33 mouse cellular contexts compared by ENCODE assay signal in the genomic region with DNA sequence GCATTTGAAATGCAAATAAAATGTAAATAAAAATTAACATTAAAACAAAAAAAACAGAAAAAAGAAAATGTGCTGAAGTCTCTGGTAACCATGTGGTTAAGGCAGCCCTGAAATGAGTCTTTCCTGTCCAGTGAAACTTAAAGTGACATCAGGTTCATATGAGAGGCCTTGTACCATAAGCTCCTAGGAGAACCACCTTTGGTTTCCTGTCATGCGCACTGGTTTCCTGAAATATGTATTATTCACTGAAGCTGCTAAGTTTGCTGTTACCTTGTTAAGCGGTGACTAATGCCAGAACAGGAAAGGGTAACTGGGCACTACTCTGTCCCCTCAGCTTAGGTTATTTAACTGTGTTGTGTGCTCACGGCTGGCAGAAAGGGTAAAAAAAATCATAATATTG. TPM values are rescaled to one million over a fixed set of nuclear protein-coding genes. Genes with fewer than 3 reads are reported as not detected.
"Had no signal": no experiment of that assay in that cellular context is flagged by ENCODE, and none has a peak within 500 bp of the region (broad histone marks: within the 10 kb centered on the region; RNA-seq: fewer than 3 reads in every experiment).

No protein-coding gene starts in this region.

- H3K4me2 ChIP-seq: limb, embryonic 12.5 days; limb, embryonic 13.5 days; limb, embryonic 15.5 days; liver, embryonic 11.5 days; liver, embryonic 13.5 days; liver, embryonic 15.5 days; lung, embryonic 14.5 days; lung, embryonic 15.5 days; midbrain, embryonic 11.5 days; midbrain, embryonic 12.5 days; midbrain, embryonic 13.5 days; midbrain, embryonic 15.5 days; neural tube, embryonic 12.5 days had no signal

- H3K36me3 ChIP-seq: limb, embryonic 10.5 days; limb, embryonic 12.5 days; limb, embryonic 13.5 days; limb, embryonic 15.5 days; liver, embryonic 13.5 days; liver, embryonic 15.5 days; lung, embryonic 15.5 days; midbrain, embryonic 10.5 days; midbrain, embryonic 12.5 days; midbrain, embryonic 13.5 days; midbrain, embryonic 15.5 days; neural tube, embryonic 12.5 days had no signal

- H3K9ac ChIP-seq: limb, embryonic 12.5 days; limb, embryonic 13.5 days; limb, embryonic 15.5 days; liver, embryonic 13.5 days; liver, embryonic 14.5 days; liver, embryonic 15.5 days; liver, postnatal 0 days; lung, embryonic 14.5 days; lung, embryonic 15.5 days; midbrain, embryonic 12.5 days; midbrain, embryonic 13.5 days; midbrain, embryonic 15.5 days; neural tube, embryonic 12.5 days had no signal

- H3K4me1 ChIP-seq: limb, embryonic 10.5 days; limb, embryonic 12.5 days; limb, embryonic 13.5 days; limb, embryonic 15.5 days; liver, embryonic 13.5 days; liver, embryonic 15.5 days; lung, embryonic 15.5 days; megakaryocyte, embryonic 14.5 days; midbrain, embryonic 10.5 days; midbrain, embryonic 12.5 days; midbrain, embryonic 13.5 days; midbrain, embryonic 15.5 days; neural tube, embryonic 12.5 days had no signal

- ATAC-seq: liver, postnatal 0 days; lung, postnatal 0 days; midbrain, embryonic 13.5 days; midbrain, embryonic 15.5 days had no signal

- H3K9me3 ChIP-seq: limb, embryonic 10.5 days; limb, embryonic 12.5 days; limb, embryonic 13.5 days; limb, embryonic 15.5 days; liver, embryonic 13.5 days; liver, embryonic 15.5 days; lung, embryonic 15.5 days; megakaryocyte, embryonic 14.5 days; midbrain, embryonic 10.5 days; midbrain, embryonic 12.5 days; midbrain, embryonic 13.5 days; midbrain, embryonic 15.5 days; neural tube, embryonic 12.5 days had no signal

- DNase-seq: left cerebral cortex, postnatal 4 days; liver; liver, embryonic 13.5 days; liver, postnatal 0 days; lung, adult 18-20 months; lung, adult 2 months; lung, embryonic 14.5 days; lung, postnatal 10 days; lung, postnatal 14 days; lung, postnatal 36 days; lung, postnatal 4 days; midbrain, embryonic 14.5 days had no signal

- H3K4me3 ChIP-seq: limb, embryonic 10.5 days; limb, embryonic 12.5 days; limb, embryonic 13.5 days; limb, embryonic 15.5 days; liver, embryonic 13.5 days; liver, embryonic 15.5 days; lung, embryonic 15.5 days; megakaryocyte, embryonic 14.5 days; midbrain, embryonic 10.5 days; midbrain, embryonic 12.5 days; midbrain, embryonic 13.5 days; midbrain, embryonic 15.5 days; myocyte; neural tube, embryonic 12.5 days had no signal

- H3K27me3 ChIP-seq: limb, embryonic 12.5 days; limb, embryonic 13.5 days; limb, embryonic 15.5 days; liver, embryonic 13.5 days; liver, embryonic 15.5 days; lung, embryonic 15.5 days; megakaryocyte, embryonic 14.5 days; midbrain, embryonic 12.5 days; midbrain, embryonic 13.5 days; midbrain, embryonic 15.5 days; neural tube, embryonic 12.5 days had no signal

- H3K27ac ChIP-seq: limb, embryonic 10.5 days; limb, embryonic 12.5 days; limb, embryonic 13.5 days; limb, embryonic 15.5 days; liver, embryonic 13.5 days; liver, embryonic 14.5 days; liver, embryonic 15.5 days; lung, embryonic 15.5 days; macrophage; midbrain, embryonic 10.5 days; midbrain, embryonic 12.5 days; midbrain, embryonic 13.5 days; midbrain, embryonic 15.5 days; neural tube, embryonic 12.5 days had no signal

RNA-seq across cellular contexts. Expression of a gene that starts 56.1 kb away (rescaled TPM):
- total RNA-seq: liver, adult 2 months; megakaryocyte progenitor cell, adult 5-6 weeks; megakaryocyte-erythroid progenitor cell, adult 5-6 weeks had no signal
- polyA plus RNA-seq: limb, embryonic 10.5 days; liver, adult 2 months; liver, embryonic 15.5 days; liver, postnatal 0 days; macrophage had no signal
